16 mouse cellular contexts compared by ENCODE assay signal in the genomic region with DNA sequence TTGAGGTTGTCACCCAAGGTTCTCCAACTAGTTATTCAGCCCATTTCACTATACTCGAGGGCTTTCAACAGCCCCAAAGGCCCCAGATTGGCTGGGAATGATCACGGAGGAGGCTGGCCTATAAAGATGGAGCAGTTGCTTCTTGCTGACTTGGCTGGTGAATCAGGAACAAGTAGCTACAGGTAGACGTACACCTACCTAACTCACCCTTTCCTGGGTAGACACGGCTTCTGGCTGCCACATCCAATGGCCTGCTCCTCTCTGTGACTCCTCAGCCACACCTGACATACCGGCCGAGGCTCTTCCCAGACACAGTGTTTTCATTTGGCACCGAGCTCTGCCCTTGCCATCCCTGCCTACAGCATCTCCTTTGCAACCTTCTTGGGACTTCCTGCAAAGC. TPM values are rescaled to one million over a fixed set of nuclear protein-coding genes. Genes with fewer than 3 reads are reported as not detected.
"Had no signal": no experiment of that assay in that cellular context is flagged by ENCODE, and none has a peak within 500 bp of the region (broad histone marks: within the 10 kb centered on the region; RNA-seq: fewer than 3 reads in every experiment).

No protein-coding gene starts in this region.

- H3K4me1 ChIP-seq: hindbrain, embryonic 13.5 days; hindbrain, embryonic 15.5 days; limb, embryonic 10.5 days; limb, embryonic 12.5 days; liver, embryonic 13.5 days; liver, embryonic 15.5 days had no signal

- H3K4me3 ChIP-seq: heart, embryonic 10.5 days; heart, embryonic 12.5 days; hindbrain, embryonic 13.5 days; hindbrain, embryonic 15.5 days; kidney, embryonic 15.5 days; limb, embryonic 10.5 days; limb, embryonic 12.5 days; liver, embryonic 13.5 days; liver, embryonic 15.5 days had no signal

- DNase-seq: gastrocnemius, postnatal 10 days; kidney, adult 9 months; layer of hippocampus, postnatal 36 days; liver; liver, embryonic 13.5 days; liver, postnatal 0 days had no signal

- H3K27ac ChIP-seq: heart, embryonic 10.5 days; hindbrain, embryonic 13.5 days; hindbrain, embryonic 15.5 days; hindbrain, postnatal 0 days; kidney, embryonic 15.5 days; kidney, postnatal 0 days; limb, embryonic 10.5 days; limb, embryonic 12.5 days; liver, embryonic 13.5 days; liver, embryonic 15.5 days had no signal

- H3K27me3 ChIP-seq: heart, embryonic 12.5 days; hindbrain, embryonic 13.5 days; hindbrain, embryonic 15.5 days; kidney, embryonic 15.5 days; limb, embryonic 12.5 days; liver, embryonic 13.5 days; liver, embryonic 15.5 days had no signal

- H3K9ac ChIP-seq: heart, embryonic 12.5 days; hindbrain, embryonic 13.5 days; hindbrain, embryonic 15.5 days; kidney, embryonic 15.5 days; limb, embryonic 12.5 days; liver, embryonic 13.5 days; liver, embryonic 15.5 days; liver, postnatal 0 days had no signal

- H3K36me3 ChIP-seq: hindbrain, embryonic 13.5 days; hindbrain, embryonic 15.5 days had no signal

RNA-seq across cellular contexts. Expression of gene Lefty1, which starts 32.4 kb away (rescaled TPM):
- total RNA-seq: hindbrain, postnatal 0 days had no signal
